Mouse (Mus musculus) olfactory bulb, adult 2 months (tissue): ENCODE results near the gene Zkscan3.

Source experiments
- CTCF ChIP-seq: fragments of 200-500 bp; IDR thresholded peaks from 2 replicates; pipeline ENCODE4 v1.5.1; 2012; ENCODE audit warnings: low read depth, mild to moderate bottlenecking, low read length, moderate library complexity; ENCODE audit not compliant: insufficient read depth
- POLR2A ChIP-seq: fragments of 200-500 bp; IDR thresholded peaks from 2 replicates; pipeline ENCODE4 v1.6.1; 2012; ENCODE audit warnings: mild to moderate bottlenecking, low read depth, low read length, moderate library complexity; ENCODE audit not compliant: insufficient read depth

DNA sequence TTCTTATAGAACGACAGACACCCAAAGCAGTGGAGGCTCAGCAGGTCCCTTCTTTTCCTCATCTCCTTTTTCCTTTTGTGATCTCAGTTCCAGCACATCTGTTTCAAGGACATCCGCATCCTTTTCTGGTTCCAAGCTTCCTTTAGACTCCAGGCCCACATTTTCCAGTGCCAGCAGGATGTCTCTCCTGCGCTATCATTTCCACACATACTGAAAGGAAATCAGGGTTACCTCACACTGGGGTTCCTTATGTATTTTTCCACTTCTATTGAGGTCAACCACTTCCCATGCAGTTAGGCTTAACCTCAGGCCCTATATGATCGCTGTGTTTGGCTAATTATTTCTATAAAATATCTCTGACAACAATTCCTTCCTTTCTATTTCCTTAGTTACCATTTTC is 32.9 kb upstream of the Zkscan3 start:
- no peak for TF ChIP-seq POLR2A
- TF ChIP-seq CTCF, result no peak
